Mouse (Mus musculus) spleen, adult 2 months (tissue): Measurements from ENCODE around the gene Usp30.

ENCODE experiments used
- CTCF ChIP-seq: fragments of 200-500 bp; IDR thresholded peaks from 2 replicates; pipeline ENCODE4 v1.5.1; 2011; ENCODE audit warnings: mild to moderate bottlenecking, inconsistent platforms; ENCODE audit not compliant: insufficient read depth, insufficient read length, insufficient replicate concordance; ENCODE audit errors: extremely low read depth
- POLR2A ChIP-seq: fragments of 200-500 bp; IDR thresholded peaks from 2 replicates; pipeline ENCODE4 v1.6.1; 2011; ENCODE audit warnings: low read depth, low read length, inconsistent platforms

DNA sequence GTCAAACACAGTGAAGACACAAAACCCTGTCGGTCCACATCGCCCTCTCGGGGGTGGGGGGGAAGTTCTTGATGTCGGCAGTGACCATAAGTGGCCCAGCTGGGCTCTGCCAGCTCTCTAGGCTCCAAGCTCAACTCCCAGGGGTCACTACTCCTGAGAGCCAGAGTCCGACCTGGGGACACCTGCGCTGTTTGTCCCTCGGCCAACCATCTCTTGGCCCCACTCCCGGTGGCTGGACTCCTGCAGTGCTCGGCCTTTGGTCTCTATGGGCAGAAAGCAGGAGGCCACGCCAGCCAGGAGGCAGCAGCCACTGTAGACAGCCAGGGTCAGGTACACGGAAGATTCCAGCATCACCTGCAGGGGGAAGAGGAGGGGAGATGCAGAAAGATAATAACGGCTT is 37.1 kb upstream of the Usp30 start:
- TF ChIP-seq CTCF (no peak), POLR2A (no peak)
